Mouse (Mus musculus) liver, embryonic 12.5 days (tissue): ENCODE measurements at regions not wholly inside any gene's neighbourhood (a gene's known extent, or its start where the extent isn't known, plus 50 kb on each side); places are given as distances from the start of the nearest gene placed in this dataset.

ENCODE experiments used
- ATAC-seq: fragments of 200-750 bp; cut with Nextera tagmentation; 2 replicates; pipeline ENCODE4 v1.8.0; 2017; ENCODE audit warnings: moderate number of reproducible peaks, mild to moderate bottlenecking, moderate library complexity
- H3K27ac ChIP-seq: fragments of 300-500 bp; sonication (generic); 2 replicates; pipeline ENCODE4 v1.5.1; 2016; ENCODE audit warnings: mild to moderate bottlenecking
- H3K27me3 ChIP-seq: fragments of 300-500 bp; sonication (generic); replicated peaks from 2 replicates; pipeline ENCODE4 v1.6.1; 2016; ENCODE audit warnings: mild to moderate bottlenecking, moderate library complexity
- H3K36me3 ChIP-seq: fragments of 300-500 bp; sonication (generic); 2 replicates; pipeline ENCODE4 v1.6.1; 2016; ENCODE audit warnings: mild to moderate bottlenecking, moderate library complexity
- H3K4me1 ChIP-seq: fragments of 300-500 bp; sonication (generic); 2 replicates; pipeline ENCODE4 v1.6.1; 2016
- H3K4me2 ChIP-seq: fragments of 300-500 bp; sonication (generic); 2 replicates; pipeline ENCODE4 v1.6.1; 2016; ENCODE audit warnings: mild to moderate bottlenecking, moderate library complexity
- H3K4me3 ChIP-seq: fragments of 300-500 bp; sonication (generic); 2 replicates; pipeline ENCODE4 v1.5.1; 2016; ENCODE audit warnings: mild to moderate bottlenecking, moderate library complexity
- H3K9ac ChIP-seq: fragments of 300-500 bp; sonication (generic); 2 replicates; pipeline ENCODE4 v1.6.1; 2016; ENCODE audit warnings: mild to moderate bottlenecking, moderate library complexity
- H3K9me3 ChIP-seq: fragments of 300-500 bp; sonication (generic); replicated peaks from 2 replicates; pipeline ENCODE4 v1.6.1; 2016; ENCODE audit warnings: mild to moderate bottlenecking, moderate library complexity
- WGBS: fragments of 180-500 bp; shearing (Covaris S2); methylation state at CpG from one replicate; pipeline ENCODE4 v1.1.7; 2016; ENCODE audit not compliant: insufficient replicate concordance; 5-methylcytosine and 5-hydroxymethylcytosine counted together

- ATAC-seq, result no peak
- Histone ChIP-seq H3K9me3 (no peaks in the 10 kb centered on the region), H3K27ac (no peak overlapping the region), H3K4me3 (no peak overlapping the region), H3K4me2 (no peak overlapping the region), H3K9ac (no peak overlapping the region), H3K4me1 (no peaks in the 10 kb centered on the region), H3K27me3 (no peaks in the 10 kb centered on the region), H3K36me3 (no peaks in the 10 kb centered on the region)
- whole genome bisulfite sequencing, result 57% methylated on average over 6 of the region's 6 CpGs
Measured at GRCm38 (mm10) chr19:36178828-36179251, 58.9 kb upstream of the Ankrd1 start.

- Histone ChIP-seq H3K4me3 (no peak overlapping the region), H3K9ac (no peak overlapping the region), H3K27ac (no peak overlapping the region), H3K36me3 (no peaks in the 10 kb centered on the region), H3K4me2 (no peak overlapping the region), H3K27me3 (no peaks in the 10 kb centered on the region), H3K4me1 (no peaks in the 10 kb centered on the region), H3K9me3 (no peaks in the 10 kb centered on the region)
- WGBS, result 56% methylated on average over 7 of the region's 7 CpGs
- ATAC-seq, result no peak
Measured at GRCm38 (mm10) chr19:36180329-36180728, 60.4 kb upstream of the Ankrd1 start.

GRCm38 (mm10) chr19:36181535-36181934 is 61.6 kb upstream of the Ankrd1 start:
- Histone ChIP-seq H3K27me3 (no peaks in the 10 kb centered on the region), H3K9ac (no peak overlapping the region), H3K9me3 (no peaks in the 10 kb centered on the region), H3K4me1 (no peaks in the 10 kb centered on the region), H3K4me2 (no peak overlapping the region), H3K4me3 (no peak overlapping the region), H3K27ac (no peak overlapping the region), H3K36me3 (no peaks in the 10 kb centered on the region)
- 41% methylated on average over 2 of the region's 2 CpGs for WGBS
- ATAC-seq, result no peak

GRCm38 (mm10) chr19:36183127-36183526 is 63.2 kb upstream of the Ankrd1 start:
- no peaks in the 10 kb centered on the region for H3K36me3 ChIP-seq
- no peak overlapping the region for H3K4me2 ChIP-seq
- ATAC-seq, result peak; percentile 61
- no peaks in the 10 kb centered on the region for H3K9me3 ChIP-seq
- 5% methylated on average over 2 of the region's 2 CpGs for WGBS
- no peaks in the 10 kb centered on the region for H3K27me3 ChIP-seq
- H3K4me1 ChIP-seq, result no peaks in the 10 kb centered on the region
- H3K4me3 ChIP-seq, result no peak overlapping the region
- H3K9ac ChIP-seq, result no peak overlapping the region
- no peak overlapping the region for H3K27ac ChIP-seq

GRCm38 (mm10) chr19:36189662-36190061 is 69.8 kb upstream of the Ankrd1 start:
- Histone ChIP-seq H3K36me3 (no peaks in the 10 kb centered on the region), H3K9me3 (no peaks in the 10 kb centered on the region), H3K4me3 (no peak overlapping the region), H3K27me3 (no peaks in the 10 kb centered on the region), H3K4me1 (0 out of 2 replicates have a peak, but pooled peaks cover 7% of the 10 kb centered on the region), H3K27ac (no peak overlapping the region), H3K9ac (no peak overlapping the region), H3K4me2 (no peak overlapping the region)
- 59% methylated on average over 5 of the region's 5 CpGs for WGBS
- ATAC-seq, result no peak

GRCm38 (mm10) chr19:36191641-36192040 is 71.7 kb upstream of the Ankrd1 start:
- no peaks in the 10 kb centered on the region for H3K27me3 ChIP-seq

GRCm38 (mm10) chr19:36204269-36204668 is 84.4 kb upstream of the Ankrd1 start:
- H3K27me3 ChIP-seq, result no peaks in the 10 kb centered on the region
- no peaks in the 10 kb centered on the region for H3K36me3 ChIP-seq
- no peak for ATAC-seq
- H3K9ac ChIP-seq, result no peak overlapping the region
- 78% methylated on average over 2 of the region's 2 CpGs for WGBS
- no peak overlapping the region for H3K4me3 ChIP-seq
- H3K4me1 ChIP-seq, result no peaks in the 10 kb centered on the region
- no peaks in the 10 kb centered on the region for H3K9me3 ChIP-seq
- H3K27ac ChIP-seq, result no peak overlapping the region
- no peak overlapping the region for H3K4me2 ChIP-seq

More at GRCm38 (mm10) chr19:36191641-36192040, 71.7 kb upstream of the Ankrd1 start:
- Histone ChIP-seq H3K4me3 (no peak overlapping the region), H3K9ac (no peak overlapping the region), H3K27ac (no peak overlapping the region), H3K4me2 (no peak overlapping the region), H3K9me3 (no peaks in the 10 kb centered on the region), H3K4me1 (0 out of 2 replicates have a peak, but pooled peaks cover 7% of the 10 kb centered on the region), H3K36me3 (no peaks in the 10 kb centered on the region)
- WGBS, result 84% methylated on average over 7 of the region's 7 CpGs
- no peak for ATAC-seq

- no peak overlapping the region for H3K4me3 ChIP-seq
- H3K36me3 ChIP-seq, result no peaks in the 10 kb centered on the region
- 72% methylated on average over 8 of the region's 8 CpGs for WGBS
- H3K4me1 ChIP-seq, result no peaks in the 10 kb centered on the region
- no peak overlapping the region for H3K9ac ChIP-seq
- H3K9me3 ChIP-seq, result no peaks in the 10 kb centered on the region
- H3K27ac ChIP-seq, result no peak overlapping the region
- no peaks in the 10 kb centered on the region for H3K27me3 ChIP-seq
- H3K4me2 ChIP-seq, result no peak overlapping the region
- ATAC-seq, result no peak
Measured at GRCm38 (mm10) chr19:36204965-36205718, 85.2 kb upstream of the Ankrd1 start.

GRCm38 (mm10) chr19:36207735-36208288 is 87.9 kb upstream of the Ankrd1 start:
- no peaks in the 10 kb centered on the region for H3K27me3 ChIP-seq
- H3K4me3 ChIP-seq, result no peak overlapping the region
- no peaks in the 10 kb centered on the region for H3K36me3 ChIP-seq
- no peaks in the 10 kb centered on the region for H3K9me3 ChIP-seq
- no peak overlapping the region for H3K9ac ChIP-seq
- no peaks in the 10 kb centered on the region for H3K4me1 ChIP-seq
- ATAC-seq, result no peak
- H3K4me2 ChIP-seq, result no peak overlapping the region
- no peak overlapping the region for H3K27ac ChIP-seq
- WGBS, result 49% methylated on average over 7 of the region's 7 CpGs

GRCm38 (mm10) chr19:36208419-36208818 is 88.5 kb upstream of the Ankrd1 start:
- no peak for ATAC-seq
- 69% methylated on average over 5 of the region's 5 CpGs for WGBS
- Histone ChIP-seq H3K4me2 (no peak overlapping the region), H3K27ac (no peak overlapping the region), H3K9ac (no peak overlapping the region), H3K27me3 (no peaks in the 10 kb centered on the region), H3K4me1 (no peaks in the 10 kb centered on the region), H3K9me3 (no peaks in the 10 kb centered on the region), H3K4me3 (no peak overlapping the region), H3K36me3 (no peaks in the 10 kb centered on the region)

- no peak for ATAC-seq
- H3K9ac ChIP-seq, result no peak overlapping the region
- no peak overlapping the region for H3K4me3 ChIP-seq
- no peaks in the 10 kb centered on the region for H3K27me3 ChIP-seq
- 32% methylated on average over 8 of the region's 8 CpGs for WGBS
- H3K36me3 ChIP-seq, result no peaks in the 10 kb centered on the region
- H3K9me3 ChIP-seq, result no peaks in the 10 kb centered on the region
- H3K4me1 ChIP-seq, result no peaks in the 10 kb centered on the region
- no peak overlapping the region for H3K4me2 ChIP-seq
- no peak overlapping the region for H3K27ac ChIP-seq
Measured at GRCm38 (mm10) chr19:36213461-36213860, 93.6 kb upstream of the Ankrd1 start.

- 52% methylated on average over 7 of the region's 7 CpGs for WGBS
- no peak for ATAC-seq
- Histone ChIP-seq H3K4me3 (no peak overlapping the region), H3K27me3 (no peaks in the 10 kb centered on the region), H3K9ac (no peak overlapping the region), H3K9me3 (no peaks in the 10 kb centered on the region), H3K4me1 (no peaks in the 10 kb centered on the region), H3K36me3 (no peaks in the 10 kb centered on the region), H3K27ac (no peak overlapping the region), H3K4me2 (no peak overlapping the region)
Measured at GRCm38 (mm10) chr19:36214188-36214968, 94.5 kb upstream of the Ankrd1 start.
